Comparison of ENCODE assay signal across 15 mouse cellular contexts in the genomic region with DNA sequence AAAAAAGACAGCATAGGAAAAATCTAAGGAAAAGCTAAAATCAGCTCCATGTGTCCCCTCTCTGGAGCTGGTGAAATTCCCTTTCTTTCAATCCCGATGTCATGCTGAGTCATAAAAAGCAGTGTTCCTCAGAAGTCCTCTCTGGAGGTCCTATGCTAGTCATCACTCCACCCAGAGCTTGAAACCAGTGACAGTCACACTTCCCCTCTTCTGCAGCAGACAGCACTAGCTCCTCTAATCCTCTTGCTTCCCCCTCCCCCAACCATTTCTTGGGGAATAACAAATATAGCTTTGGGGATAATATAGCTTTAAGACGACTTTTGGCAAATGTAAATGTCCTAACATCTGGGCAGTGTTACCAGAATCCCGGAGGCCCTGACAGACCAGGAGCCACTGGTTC. TPM values are rescaled to one million over a fixed set of nuclear protein-coding genes. Genes with fewer than 3 reads are reported as not detected.
A peak's percentile ranks its signal among the peaks of the same experiment; 100 is the strongest.
DNase-seq lines count a peak whose midpoint lies in the region; ATAC-seq and TF ChIP-seq lines count a peak whose summit lies in the region.
"Had no signal": no experiment of that assay in that cellular context is flagged by ENCODE, and none has a peak within 500 bp of the region (broad histone marks: within the 10 kb centered on the region; RNA-seq: fewer than 3 reads in every experiment).

Gene Srpx2, plus strand, starts transcription at position 166 of the 400 bp plus-strand sequence.

- H3K9ac ChIP-seq in intestine, embryonic 15.5 days = no peak within 1 kb of the TSS
- H3K9ac ChIP-seq: kidney, embryonic 15.5 days had no signal

- no peak within 1 kb of the TSS for H3K27ac ChIP-seq in kidney, adult 2 months (ENCODE audit: insufficient read depth, low read depth, low read length)
- H3K27ac ChIP-seq in intestine, embryonic 15.5 days = no peak within 1 kb of the TSS
- H3K27ac ChIP-seq: forebrain, embryonic 10.5 days; hindbrain, embryonic 10.5 days; kidney, embryonic 15.5 days; midbrain, embryonic 10.5 days had no signal

- 0 out of 2 replicates have a peak within 1 kb of the TSS, but pooled peaks have one; percentile 11 for H3K4me2 ChIP-seq in intestine, embryonic 15.5 days (replicated peaks)
- H3K4me2 ChIP-seq: kidney, embryonic 15.5 days; liver, embryonic 11.5 days had no signal

- no peaks in the 10 kb centered on the region for H3K4me1 ChIP-seq in kidney, adult 2 months (ENCODE audit: control insufficient read depth, insufficient read depth, low read length)
- no peaks in the 10 kb centered on the region for H3K4me1 ChIP-seq in intestine, embryonic 15.5 days (replicated peaks)
- H3K4me1 ChIP-seq: hindbrain, embryonic 10.5 days had no signal

- no peak for TF ChIP-seq POLR2A in kidney, adult 2 months (IDR thresholded peaks at IDR 0.05; ENCODE audit: low read depth, low read length)

- H3K4me3 ChIP-seq in kidney, adult 2 months (ENCODE audit: insufficient read depth, low read depth, low read length) = peak within 1 kb of the TSS; percentile 25; the same call in 1 of the 2 replicates
- H3K4me3 ChIP-seq in intestine, embryonic 15.5 days (replicated peaks) = no peak within 1 kb of the TSS; the same call in 1 of the 2 replicates
- H3K4me3 ChIP-seq: forebrain, embryonic 10.5 days; hindbrain, embryonic 10.5 days; kidney, embryonic 15.5 days; midbrain, embryonic 10.5 days had no signal

- 0 out of 2 replicates have a peak, but pooled peaks have one; percentile 15 for ATAC-seq in intestine, embryonic 15.5 days
- ATAC-seq: activated CD4-positive, CD25-positive, alpha-beta regulatory T cell, adult 4 months had no signal

- H3K9me3 ChIP-seq in intestine, embryonic 15.5 days = no peaks in the 10 kb centered on the region
- H3K9me3 ChIP-seq: forebrain, embryonic 10.5 days; hindbrain, embryonic 10.5 days; kidney, embryonic 15.5 days; midbrain, embryonic 10.5 days had no signal

- WGBS in kidney, adult 2 months = 9% methylated on average over 3 of the region's 3 CpGs
- WGBS in intestine, embryonic 15.5 days = 40% methylated on average over 3 of the region's 3 CpGs

- H3K36me3 ChIP-seq in kidney, adult 2 months (ENCODE audit: control insufficient read depth, insufficient read depth, low read length) = no peaks in the 10 kb centered on the region
- H3K36me3 ChIP-seq in intestine, embryonic 15.5 days = no peaks in the 10 kb centered on the region
- H3K36me3 ChIP-seq: forebrain, embryonic 10.5 days; hindbrain, embryonic 10.5 days; kidney, embryonic 15.5 days; midbrain, embryonic 10.5 days had no signal

- no peaks in the 10 kb centered on the region for H3K27me3 ChIP-seq in kidney, adult 2 months (replicated peaks; ENCODE audit: control insufficient read depth, insufficient read depth, low read length)
- H3K27me3 ChIP-seq in intestine, embryonic 15.5 days (replicated peaks) = no peaks in the 10 kb centered on the region

- peak; percentile 5 for DNase-seq in embryo, embryonic 11 days
- no peak for DNase-seq in embryo, embryonic 10.5 days (ENCODE audit: low spot score)
- DNase-seq in kidney, adult 2 months = no peak
- no peak for DNase-seq in kidney, postnatal 4 days
- peak; percentile 8 for DNase-seq in NIH3T3 (ENCODE audit: low read depth)
- no peak for DNase-seq in spleen, postnatal 10 days (ENCODE audit: low spot score in 2 of 2)
- DNase-seq in left cerebral cortex, adult 9 months (ENCODE audit: low spot score in 2 of 2) = no peak
- DNase-seq: layer of hippocampus, postnatal 36 days had no signal

- TF ChIP-seq CTCF in kidney, adult 2 months (conservative IDR thresholded peaks at IDR 0.05; ENCODE audit: insufficient read depth, insufficient read length, low read depth, low read length) = no peak

RNA-seq across cellular contexts. Expression of gene Srpx2, which starts in this region (rescaled TPM):
- 9.0 and 10.5 TPM in 2 replicates for polyA plus RNA-seq in kidney, adult 2 months (2012; rRNA removed)
- polyA plus RNA-seq in intestine, embryonic 15.5 days (2015; fragmentation: Nextera tagmentation; extraction: Ambion mirVana) = 9.5 and 9.6 TPM in 2 replicates
- polyA plus RNA-seq: activated CD4-positive, CD25-positive, alpha-beta regulatory T cell, adult 4 months had no signal

Comparison
In these comparisons a context has a peak if more than half of its experiments do, and no peak if none do; other contexts are left out.
1. DNase-seq: peak in embryo, embryonic 11 days (single experiment) and NIH3T3 (single experiment); none in embryo, embryonic 10.5 days (single experiment), kidney, adult 2 months (single experiment), kidney, postnatal 4 days (0 of 2), spleen, postnatal 10 days (0 of 2) and left cerebral cortex, adult 9 months (0 of 2).